Comparison of ENCODE assay signal across 10 mouse cellular contexts in the genomic region with DNA sequence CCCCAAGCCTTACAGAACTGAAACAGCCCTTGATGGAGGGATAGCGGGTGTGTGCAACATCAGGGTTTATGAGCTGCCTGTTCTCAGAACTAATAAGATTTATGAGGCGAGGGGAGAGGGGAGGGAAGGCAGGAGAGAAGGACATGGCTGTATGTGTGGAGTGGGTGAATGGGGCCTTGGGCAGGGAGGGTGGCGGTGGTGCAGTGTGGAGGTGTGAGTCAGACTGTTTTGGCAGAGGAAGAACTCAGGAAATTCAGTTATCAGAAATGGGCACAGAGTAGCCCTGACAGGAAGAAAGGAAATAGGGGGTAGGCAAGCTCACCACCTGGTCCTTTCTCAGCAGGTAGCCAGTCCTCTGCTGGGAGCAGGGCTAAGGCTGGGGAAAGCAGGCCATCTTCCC. TPM values are rescaled to one million over a fixed set of nuclear protein-coding genes. Genes with fewer than 3 reads are reported as not detected.
DNase-seq lines count a peak whose midpoint lies in the region; ATAC-seq and TF ChIP-seq lines count a peak whose summit lies in the region.
"Had no signal": no experiment of that assay in that cellular context is flagged by ENCODE, and none has a peak within 500 bp of the region (broad histone marks: within the 10 kb centered on the region; RNA-seq: fewer than 3 reads in every experiment).

No protein-coding gene starts in this region.

- no peak for DNase-seq in intestine, embryonic 14.5 days (ENCODE audit: low spot score)
- peak; percentile 67 for DNase-seq in NIH3T3 (ENCODE audit: low read depth)
- DNase-seq in cerebellum, adult 9-10 months: peak; percentile 81
- no peak for DNase-seq in midbrain, postnatal 0 days (ENCODE audit: low spot score)
- DNase-seq in embryo, embryonic 11 days: no peak

- 0 out of 2 replicates have a peak, but pooled peaks have one; percentile 53 for ATAC-seq in intestine, embryonic 14.5 days (replicated peaks; ENCODE audit: low FRiP score, low TSS enrichment, low read depth)
- no peak for ATAC-seq in intestine, embryonic 16.5 days
- ATAC-seq in megakaryocyte, adult 5-6 weeks (ENCODE audit: poor library complexity, severe bottlenecking): 0 out of 2 replicates have a peak, but pooled peaks have one; percentile 16
- no peak for ATAC-seq in midbrain, postnatal 0 days (ENCODE audit: low FRiP score)
- no peak for ATAC-seq in midbrain, embryonic 13.5 days
- ATAC-seq: hindbrain, embryonic 16.5 days had no signal

- no peak overlapping the region for H3K9ac ChIP-seq in intestine, embryonic 14.5 days (ENCODE audit: low read length)
- H3K9ac ChIP-seq in intestine, embryonic 16.5 days (ENCODE audit: low read depth, low read length): no peak overlapping the region
- H3K9ac ChIP-seq in midbrain, postnatal 0 days (replicated peaks; ENCODE audit: low read length, poor library complexity, severe bottlenecking): no peak overlapping the region
- no peak overlapping the region for H3K9ac ChIP-seq in midbrain, embryonic 13.5 days (replicated peaks)

- H3K9me3 ChIP-seq in intestine, embryonic 14.5 days (ENCODE audit: control insufficient read depth, low read length): no peaks in the 10 kb centered on the region
- H3K9me3 ChIP-seq in intestine, embryonic 16.5 days (ENCODE audit: control insufficient read depth, low read length): no peaks in the 10 kb centered on the region
- H3K9me3 ChIP-seq in midbrain, postnatal 0 days (ENCODE audit: low read length): no peaks in the 10 kb centered on the region
- H3K9me3 ChIP-seq in midbrain, embryonic 13.5 days: no peaks in the 10 kb centered on the region

- H3K27me3 ChIP-seq in intestine, embryonic 14.5 days (replicated peaks; ENCODE audit: control insufficient read depth, insufficient read depth, low read length): no peaks in the 10 kb centered on the region
- no peaks in the 10 kb centered on the region for H3K27me3 ChIP-seq in intestine, embryonic 16.5 days (replicated peaks; ENCODE audit: control insufficient read depth, insufficient read depth, low read length)
- no peaks in the 10 kb centered on the region for H3K27me3 ChIP-seq in midbrain, postnatal 0 days (ENCODE audit: insufficient read depth, low read length)
- no peaks in the 10 kb centered on the region for H3K27me3 ChIP-seq in midbrain, embryonic 13.5 days

- 32% methylated on average over 3 of the region's 3 CpGs for WGBS in intestine, embryonic 14.5 days
- WGBS in intestine, embryonic 16.5 days: 32% methylated on average over 3 of the region's 3 CpGs
- WGBS in midbrain, postnatal 0 days: 75% methylated on average over 3 of the region's 3 CpGs
- WGBS in midbrain, embryonic 13.5 days: 64% methylated on average over 3 of the region's 3 CpGs

- TF ChIP-seq CTCF in midbrain, postnatal 0 days (IDR thresholded peaks at IDR 0.05): no peak

- no peaks in the 10 kb centered on the region for H3K36me3 ChIP-seq in intestine, embryonic 14.5 days (ENCODE audit: control insufficient read depth, insufficient read depth, low read length)
- no peaks in the 10 kb centered on the region for H3K36me3 ChIP-seq in intestine, embryonic 16.5 days (ENCODE audit: control insufficient read depth, insufficient read depth, low read length)
- H3K36me3 ChIP-seq in midbrain, postnatal 0 days (ENCODE audit: insufficient read depth, low read length): no peaks in the 10 kb centered on the region
- no peaks in the 10 kb centered on the region for H3K36me3 ChIP-seq in midbrain, embryonic 13.5 days

- no peak overlapping the region for H3K4me2 ChIP-seq in intestine, embryonic 14.5 days (ENCODE audit: low read length)
- no peak overlapping the region for H3K4me2 ChIP-seq in intestine, embryonic 16.5 days (ENCODE audit: low read depth, low read length)
- H3K4me2 ChIP-seq in midbrain, postnatal 0 days (ENCODE audit: low read depth, low read length, poor library complexity, severe bottlenecking): no peak overlapping the region
- no peak overlapping the region for H3K4me2 ChIP-seq in midbrain, embryonic 13.5 days (replicated peaks)

- no peak overlapping the region for H3K27ac ChIP-seq in intestine, embryonic 14.5 days (ENCODE audit: low read depth)
- no peak overlapping the region for H3K27ac ChIP-seq in intestine, embryonic 16.5 days (ENCODE audit: low read length)
- H3K27ac ChIP-seq in midbrain, postnatal 0 days (ENCODE audit: low read depth, low read length): no peak overlapping the region
- H3K27ac ChIP-seq in midbrain, embryonic 13.5 days: no peak overlapping the region
- H3K27ac ChIP-seq: left cerebral cortex, adult 2 months had no signal

- H3K4me3 ChIP-seq in intestine, embryonic 14.5 days (ENCODE audit: low read depth, low read length): no peak overlapping the region
- H3K4me3 ChIP-seq in intestine, embryonic 16.5 days (ENCODE audit: low read length): no peak overlapping the region
- no peak overlapping the region for H3K4me3 ChIP-seq in midbrain, postnatal 0 days (ENCODE audit: low read depth, low read length)
- H3K4me3 ChIP-seq in midbrain, embryonic 13.5 days (replicated peaks): no peak overlapping the region
- H3K4me3 ChIP-seq: left cerebral cortex, adult 2 months had no signal

- peaks cover 34% of the 10 kb centered on the region for H3K4me1 ChIP-seq in intestine, embryonic 14.5 days (replicated peaks; ENCODE audit: control insufficient read depth, insufficient read depth, low read length)
- H3K4me1 ChIP-seq in intestine, embryonic 16.5 days (ENCODE audit: control insufficient read depth, insufficient read depth, low read length): peaks cover 23% of the 10 kb centered on the region
- peaks cover 4% of the 10 kb centered on the region; the same call in 1 of the 2 replicates for H3K4me1 ChIP-seq in midbrain, postnatal 0 days (ENCODE audit: insufficient read depth, low read length)
- H3K4me1 ChIP-seq in midbrain, embryonic 13.5 days (replicated peaks): peaks cover 69% of the 10 kb centered on the region

RNA-seq across cellular contexts. Expression of a gene that starts 13.8 kb away (rescaled TPM):
- polyA plus RNA-seq in intestine, embryonic 14.5 days (2014; fragmentation: Nextera tagmentation; extraction: Ambion mirVana): 14.4 and 14.9 TPM in 2 replicates
- 6.4 and 6.6 TPM in 2 replicates for polyA plus RNA-seq in intestine, embryonic 16.5 days (2015; fragmentation: Nextera tagmentation; extraction: Ambion mirVana)
- 25.6 and 30.7 TPM in 2 replicates for total RNA-seq in megakaryocyte, adult 5-6 weeks (2015)
- 21.5 and 31.8 TPM in 2 replicates for total RNA-seq in megakaryocyte, adult 5-6 weeks (2017)
- total RNA-seq in midbrain, postnatal 0 days (2014; rRNA removed): 29.5 and 30.7 TPM in 2 replicates
- polyA plus RNA-seq in midbrain, postnatal 0 days (2015; fragmentation: Nextera tagmentation; extraction: Ambion mirVana): 8.5 and 10.5 TPM in 2 replicates
- polyA plus RNA-seq in midbrain, embryonic 13.5 days (2015; fragmentation: Nextera tagmentation; extraction: Ambion mirVana): 16.8 and 16.9 TPM in 2 replicates

Comparison
In these comparisons a context has a peak if more than half of its experiments do, and no peak if none do; other contexts are left out.
1. ATAC-seq: peak in intestine, embryonic 14.5 days (single experiment) and megakaryocyte, adult 5-6 weeks (single experiment); none in intestine, embryonic 16.5 days (single experiment), midbrain, postnatal 0 days (single experiment) and midbrain, embryonic 13.5 days (single experiment).
2. DNase-seq: peak in NIH3T3 (single experiment) and cerebellum, adult 9-10 months (single experiment); none in intestine, embryonic 14.5 days (single experiment), midbrain, postnatal 0 days (single experiment) and embryo, embryonic 11 days (single experiment).